Mouse (Mus musculus): ENCODE results near the gene Gm49673. TPM values are rescaled to one million over a fixed set of nuclear protein-coding genes. Genes with fewer than 3 reads are reported as not detected.
"Not testable (repeated sequence)": the region's sequence is repeated elsewhere in the genome, so short reads cannot be mapped to it uniquely, and the experiment has no call there.

Gene Gm49673
- total and polyA plus RNA-seq, 2 experiments from 2014 or later, result 0.35 to 6.0 TPM

GRCm38 (mm10) chr17:8171081-8171480, 23.5 kb upstream of the Gm49673 start:
- TF ChIP-seq CTCF (IDR thresholded peaks at IDR 0.05; ENCODE audit: low read depth), result no peak

DNA sequence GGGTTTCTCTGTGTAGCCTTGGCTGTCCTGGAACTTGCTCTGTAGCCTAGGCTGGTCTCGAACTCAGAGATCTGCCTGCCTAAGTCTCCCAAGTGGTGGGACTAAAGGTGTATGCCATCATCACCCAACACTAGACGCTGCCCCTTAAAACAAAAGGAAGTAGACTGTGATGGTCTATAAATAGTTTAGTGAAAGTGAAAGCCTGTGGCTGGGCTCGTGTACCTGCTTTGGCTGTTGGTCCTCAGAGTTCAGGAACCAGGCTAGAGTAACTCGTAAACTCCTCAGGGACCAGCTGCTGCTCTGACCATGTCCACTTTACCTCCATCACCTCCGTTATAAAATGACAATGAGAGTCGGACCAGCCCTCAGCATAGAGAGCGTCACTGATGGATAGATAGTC, 22.7 kb upstream of the Gm49673 start:
- WGBS, result 92% methylated on average over 7 of the region's 7 CpGs
- DNase-seq (ENCODE audit: low spot score), result no peak
- Histone ChIP-seq H3K4me3 (ENCODE audit: low read length) (no peak overlapping the region), H3K9ac (replicated peaks; ENCODE audit: low read length) (no peak overlapping the region), H3K27ac (no peak overlapping the region), H3K4me2 (ENCODE audit: low read depth, low read length) (no peak overlapping the region), H3K36me3 (ENCODE audit: insufficient read depth, low read length) (peaks cover 37% of the 10 kb centered on the region), H3K27me3 (ENCODE audit: insufficient read depth, low read length) (no peaks in the 10 kb centered on the region), H3K4me1 (ENCODE audit: insufficient read depth, low read length) (no peaks in the 10 kb centered on the region), H3K9me3 (ENCODE audit: low read length) (no peaks in the 10 kb centered on the region)
- no peak for TF ChIP-seq CTCF (IDR thresholded peaks at IDR 0.05; ENCODE audit: low read depth)
- ATAC-seq, result no peak

More at GRCm38 (mm10) chr17:8171081-8171480, 23.5 kb upstream of the Gm49673 start:
- Histone ChIP-seq H3K9ac (replicated peaks; ENCODE audit: low read length) (no peak overlapping the region), H3K4me3 (ENCODE audit: low read length) (no peak overlapping the region), H3K27ac (no peak overlapping the region), H3K27me3 (ENCODE audit: insufficient read depth, low read length) (no peaks in the 10 kb centered on the region), H3K9me3 (ENCODE audit: low read length) (no peaks in the 10 kb centered on the region), H3K36me3 (ENCODE audit: insufficient read depth, low read length) (peaks cover 44% of the 10 kb centered on the region), H3K4me2 (ENCODE audit: low read depth, low read length) (no peak overlapping the region), H3K4me1 (ENCODE audit: insufficient read depth, low read length) (no peaks in the 10 kb centered on the region)
- no peak for DNase-seq (ENCODE audit: low spot score)
- 71% methylated on average over 4 of the region's 4 CpGs for WGBS
- no peak for ATAC-seq

GRCm38 (mm10) chr17:8167436-8167835, 19.8 kb upstream of the Gm49673 start:
- H3K36me3 ChIP-seq (ENCODE audit: insufficient read depth, low read length), result peaks cover 20% of the 10 kb centered on the region
- H3K9ac ChIP-seq (replicated peaks; ENCODE audit: low read length); H3K4me1 ChIP-seq (ENCODE audit: insufficient read depth, low read length); H3K9me3 ChIP-seq (ENCODE audit: low read length); H3K27me3 ChIP-seq (ENCODE audit: insufficient read depth, low read length); ATAC-seq; H3K27ac ChIP-seq; H3K4me3 ChIP-seq (ENCODE audit: low read length); DNase-seq (ENCODE audit: low spot score); H3K4me2 ChIP-seq (ENCODE audit: low read depth, low read length): not testable (repeated sequence)
- 80% methylated on average over 5 of the region's 8 CpGs for WGBS

DNA sequence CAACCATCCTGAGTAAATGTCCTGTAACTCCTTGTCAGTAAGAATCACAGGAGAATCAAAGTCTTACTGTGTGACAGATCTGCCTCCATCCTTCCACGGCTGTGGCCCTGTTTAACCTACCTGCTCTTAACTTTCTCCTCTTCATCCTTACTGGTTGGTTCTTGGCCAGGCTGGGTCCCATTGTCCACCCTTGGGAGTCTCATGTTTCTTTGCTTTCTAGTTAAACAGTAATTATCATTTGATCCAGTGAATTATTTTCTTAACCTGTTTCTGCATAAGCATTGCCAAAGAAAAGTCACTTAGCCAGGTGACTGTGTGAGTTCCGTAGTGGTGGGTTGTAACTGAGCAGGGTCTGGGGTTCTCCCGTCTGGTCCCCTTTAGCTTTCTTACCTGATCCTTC, 18.9 kb upstream of the Gm49673 start:
- not testable (repeated sequence) for H3K27me3 ChIP-seq (ENCODE audit: insufficient read depth, low read length); DNase-seq (ENCODE audit: low spot score); H3K9ac ChIP-seq (replicated peaks; ENCODE audit: low read length); H3K4me1 ChIP-seq (ENCODE audit: insufficient read depth, low read length); H3K4me3 ChIP-seq (ENCODE audit: low read length); ATAC-seq; H3K9me3 ChIP-seq (ENCODE audit: low read length); H3K27ac ChIP-seq
- Histone ChIP-seq H3K4me2 (ENCODE audit: low read depth, low read length) (peak overlapping the region; percentile 42; the same call in 1 of the 2 replicates), H3K36me3 (ENCODE audit: insufficient read depth, low read length) (peaks cover 12% of the 10 kb centered on the region; the same call in 1 of the 2 replicates)
- 55% methylated on average over 2 of the region's 3 CpGs for WGBS

- not testable (repeated sequence) for H3K9ac ChIP-seq (replicated peaks; ENCODE audit: low read length); H3K4me1 ChIP-seq (ENCODE audit: insufficient read depth, low read length); H3K27ac ChIP-seq; DNase-seq (ENCODE audit: low spot score); H3K9me3 ChIP-seq (ENCODE audit: low read length); H3K36me3 ChIP-seq (ENCODE audit: insufficient read depth, low read length); H3K27me3 ChIP-seq (ENCODE audit: insufficient read depth, low read length); ATAC-seq
- WGBS, result 0% methylated on average over 11 of the region's 11 CpGs
- peak overlapping the region; percentile 42; the same call in 1 of the 2 replicates for H3K4me2 ChIP-seq (ENCODE audit: low read depth, low read length)
- peak overlapping the region; percentile 40 for H3K4me3 ChIP-seq (ENCODE audit: low read length)
These were observed 18.4 kb upstream of the Gm49673 start for GRCm38 (mm10) chr17:8165977-8166376.

DNA sequence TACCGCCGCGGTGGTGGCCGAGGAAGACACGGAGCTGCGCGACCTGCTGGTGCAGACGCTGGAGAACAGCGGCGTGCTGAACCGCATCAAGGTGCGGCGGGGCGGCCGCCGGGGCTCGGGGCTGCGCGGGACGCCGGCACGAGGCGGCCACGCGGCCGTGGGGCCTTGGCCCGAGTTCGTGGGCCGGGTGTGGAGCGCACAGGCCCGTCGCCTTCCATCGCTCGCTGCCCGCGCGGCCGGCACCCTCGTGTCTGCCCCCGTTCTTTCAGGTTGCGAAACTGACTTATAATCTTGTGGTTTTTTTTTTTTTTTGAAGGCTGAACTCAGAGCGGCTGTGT, 18.0 kb upstream of the Gm49673 start:
- not testable (repeated sequence) for H3K27ac ChIP-seq; DNase-seq (ENCODE audit: low spot score); H3K36me3 ChIP-seq (ENCODE audit: insufficient read depth, low read length); H3K9me3 ChIP-seq (ENCODE audit: low read length); H3K9ac ChIP-seq (replicated peaks; ENCODE audit: low read length); H3K27me3 ChIP-seq (ENCODE audit: insufficient read depth, low read length); ATAC-seq; H3K4me1 ChIP-seq (ENCODE audit: insufficient read depth, low read length)
- H3K4me3 ChIP-seq (ENCODE audit: low read length), result peak overlapping the region; percentile 40
- H3K4me2 ChIP-seq (ENCODE audit: low read depth, low read length), result peak overlapping the region; percentile 42; the same call in 1 of the 2 replicates
- 0% methylated on average over 22 of the region's 42 CpGs for WGBS

GRCm38 (mm10) chr17:8164701-8165607, 17.4 kb upstream of the Gm49673 start, which contains the start of gene Fgfr1op:
Gene Fgfr1op, plus strand, starts transcription at chr17:8165501.
- under 1% methylated on average over 12 of the region's 55 CpGs for WGBS
- H3K27ac ChIP-seq; H3K27me3 ChIP-seq (ENCODE audit: insufficient read depth, low read length); DNase-seq (ENCODE audit: low spot score); H3K9me3 ChIP-seq (ENCODE audit: low read length); H3K9ac ChIP-seq (replicated peaks; ENCODE audit: low read length); H3K4me1 ChIP-seq (ENCODE audit: insufficient read depth, low read length); H3K36me3 ChIP-seq (ENCODE audit: insufficient read depth, low read length): not testable (repeated sequence)
- peak within 1 kb of the TSS; percentile 42; the same call in 1 of the 2 replicates for H3K4me2 ChIP-seq (ENCODE audit: low read depth, low read length)
- peak; percentile 99 for ATAC-seq
- H3K4me3 ChIP-seq (ENCODE audit: low read length), result peak within 1 kb of the TSS; percentile 40
